Mouse (Mus musculus): ENCODE results near the gene Cdk19. TPM values are rescaled to one million over a fixed set of nuclear protein-coding genes. Genes with fewer than 3 reads are reported as not detected.

Gene Cdk19
- polyA plus RNA-seq, 1 experiment: 21.5 TPM

DNA sequence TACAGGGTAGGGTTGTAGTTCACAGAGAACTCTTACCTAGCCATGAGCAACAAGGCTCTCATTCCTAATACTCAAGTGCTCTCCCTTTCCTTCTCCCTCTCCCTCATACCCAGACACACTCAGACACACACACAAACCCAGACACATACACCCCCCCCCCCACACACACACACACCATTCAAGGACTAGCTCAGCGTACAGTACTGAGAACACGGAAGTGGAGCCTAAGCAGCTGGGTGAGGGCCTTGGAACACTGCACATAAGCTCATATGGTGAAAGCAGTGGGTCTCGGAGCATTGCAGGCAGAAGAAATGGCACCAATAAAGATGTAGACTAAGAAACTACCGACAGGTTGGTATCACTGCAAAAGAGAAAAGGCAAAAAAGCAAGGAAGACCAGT, 105.2 kb downstream of the Cdk19 start:
- 76% methylated on average over 4 of the region's 4 CpGs for WGBS
- no peak for DNase-seq
- no peak for TF ChIP-seq POLR2A (IDR thresholded peaks at IDR 0.05; ENCODE audit: borderline replicate concordance, extremely low read depth, low read depth, low read length)
- TF ChIP-seq CTCF (IDR thresholded peaks at IDR 0.05; ENCODE audit: insufficient read depth, low read length): no peak
- Histone ChIP-seq H3K4me1 (ENCODE audit: control insufficient read depth, insufficient read depth, low read length) (peaks cover 13% of the 10 kb centered on the region), H3K4me3 (replicated peaks; ENCODE audit: extremely low read depth, low read depth, low read length) (no peak overlapping the region)

DNA sequence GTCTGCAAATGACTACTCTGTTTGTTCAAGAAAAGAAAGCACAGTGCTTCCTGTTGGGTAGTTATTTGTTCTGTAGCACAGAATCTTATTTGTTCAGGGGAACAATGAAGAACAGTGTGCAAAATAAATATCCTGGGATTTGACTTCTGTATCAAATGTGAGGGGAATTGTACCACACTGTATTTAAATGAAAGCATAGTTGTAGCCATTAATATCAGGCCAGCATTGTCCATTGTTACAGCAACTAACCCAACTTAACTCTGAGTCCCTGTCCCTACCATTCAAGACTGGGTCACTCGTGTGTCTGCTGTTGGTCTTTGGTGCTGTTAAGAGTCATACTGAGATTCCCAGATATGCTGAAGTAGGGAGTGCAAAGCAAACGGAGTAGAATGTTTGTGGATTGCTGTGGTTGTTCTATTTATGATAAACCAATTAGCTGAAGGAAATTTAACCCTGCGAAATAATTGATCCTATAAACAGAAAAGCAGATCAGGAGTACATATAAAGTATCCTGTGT, 106.8 kb downstream of the Cdk19 start:
- WGBS: 45% methylated on average over 3 of the region's 3 CpGs
- DNase-seq: no peak
- peaks cover 13% of the 10 kb centered on the region for H3K4me1 ChIP-seq (ENCODE audit: control insufficient read depth, insufficient read depth, low read length)
- H3K4me3 ChIP-seq (replicated peaks; ENCODE audit: extremely low read depth, low read depth, low read length): no peak overlapping the region
- TF ChIP-seq CTCF (IDR thresholded peaks at IDR 0.05; ENCODE audit: insufficient read depth, low read length) (no peak), POLR2A (IDR thresholded peaks at IDR 0.05; ENCODE audit: borderline replicate concordance, extremely low read depth, low read depth, low read length) (no peak)

DNA sequence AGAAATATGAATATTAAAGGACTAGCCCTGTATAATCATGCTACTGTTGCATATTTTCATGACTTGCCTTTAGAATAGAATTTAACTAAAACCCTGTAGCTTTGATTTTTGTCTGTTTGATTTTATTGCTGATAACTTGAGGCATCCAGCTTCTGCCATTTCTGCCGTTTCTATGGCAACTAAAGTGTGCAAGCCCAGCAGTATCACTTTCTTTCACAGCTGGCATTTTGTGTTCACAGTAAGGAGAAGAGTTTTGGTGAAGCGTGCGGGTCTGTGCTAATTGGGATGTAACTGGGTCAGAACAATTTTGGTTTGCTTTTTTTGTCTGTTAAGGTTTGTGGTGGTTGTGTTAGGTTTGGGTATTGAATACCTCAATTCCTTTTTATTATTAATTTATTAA, 107.3 kb downstream of the Cdk19 start:
- 64% methylated on average over 3 of the region's 3 CpGs for WGBS
- no peak for TF ChIP-seq CTCF (IDR thresholded peaks at IDR 0.05; ENCODE audit: insufficient read depth, low read length)
- no peak for TF ChIP-seq POLR2A (IDR thresholded peaks at IDR 0.05; ENCODE audit: borderline replicate concordance, extremely low read depth, low read depth, low read length)
- Histone ChIP-seq H3K4me3 (replicated peaks; ENCODE audit: extremely low read depth, low read depth, low read length) (no peak overlapping the region), H3K4me1 (ENCODE audit: control insufficient read depth, insufficient read depth, low read length) (peaks cover 13% of the 10 kb centered on the region)
- DNase-seq: no peak

DNA sequence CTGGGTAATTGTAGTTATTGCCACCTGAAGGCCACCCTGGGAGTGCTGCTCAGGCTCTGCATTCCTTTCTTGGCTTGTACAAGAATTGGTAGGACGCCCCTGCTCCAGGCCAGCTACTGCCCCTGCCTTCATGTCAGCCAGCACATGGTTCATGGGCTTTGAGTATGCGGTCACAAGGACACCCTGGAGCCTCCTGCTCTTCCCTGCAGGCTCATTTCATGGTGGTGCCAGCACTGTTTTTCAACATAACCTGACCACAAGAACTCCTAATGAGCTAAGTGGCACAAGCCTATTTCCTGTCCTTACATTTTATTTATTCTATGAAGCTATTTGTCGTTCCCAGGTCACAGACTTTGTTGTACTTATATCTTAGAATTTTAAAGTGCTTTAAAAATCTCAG, 107.9 kb downstream of the Cdk19 start:
- TF ChIP-seq POLR2A (IDR thresholded peaks at IDR 0.05; ENCODE audit: borderline replicate concordance, extremely low read depth, low read depth, low read length) (no peak), CTCF (IDR thresholded peaks at IDR 0.05; ENCODE audit: insufficient read depth, low read length) (no peak)
- no peak for DNase-seq
- no peak overlapping the region for H3K4me3 ChIP-seq (replicated peaks; ENCODE audit: extremely low read depth, low read depth, low read length)
- H3K4me1 ChIP-seq (ENCODE audit: control insufficient read depth, insufficient read depth, low read length): peaks cover 15% of the 10 kb centered on the region
- WGBS: 56% methylated on average over 3 of the region's 3 CpGs

DNA sequence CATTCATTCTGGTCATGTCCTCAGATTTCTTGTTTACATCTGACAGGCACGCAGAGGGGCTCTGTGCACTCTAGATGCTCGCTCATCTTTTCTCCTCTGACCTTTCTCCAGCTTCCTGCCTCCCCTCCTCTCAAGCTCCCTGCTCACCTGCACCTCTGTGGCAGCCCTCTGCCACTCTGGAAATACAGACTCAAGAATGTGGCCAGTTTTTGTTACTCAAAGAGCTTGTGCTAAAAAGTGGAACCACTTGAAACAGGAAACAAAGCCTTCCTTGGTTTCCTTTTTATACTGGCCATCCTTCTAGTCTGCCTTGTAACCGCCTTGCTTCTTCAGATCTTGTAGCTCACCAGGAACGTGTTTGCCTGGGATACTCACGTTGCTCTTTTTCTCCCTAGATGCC, 108.6 kb downstream of the Cdk19 start:
- no peak for DNase-seq

DNA sequence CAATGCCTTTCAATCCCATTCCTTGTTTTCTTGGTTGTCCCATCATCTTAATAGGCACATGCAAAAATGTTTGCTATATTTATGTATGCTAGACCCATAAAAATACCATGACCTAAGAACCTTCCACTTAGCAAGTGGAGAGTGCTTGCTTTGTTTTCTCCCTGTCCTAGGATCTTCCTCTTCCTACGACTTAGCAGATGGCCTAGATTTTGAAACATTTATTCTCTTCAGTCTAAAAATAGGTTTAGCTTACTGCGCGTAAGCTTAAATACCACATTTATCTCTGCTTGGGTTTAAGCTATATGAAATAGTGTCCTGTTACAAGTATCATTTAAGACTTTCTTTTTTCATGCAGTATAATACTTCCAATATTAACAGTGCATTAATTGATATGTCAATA, 109.1 kb downstream of the Cdk19 start:
- Histone ChIP-seq H3K4me1 (ENCODE audit: control insufficient read depth, insufficient read depth, low read length) (peaks cover 15% of the 10 kb centered on the region), H3K4me3 (replicated peaks; ENCODE audit: extremely low read depth, low read depth, low read length) (no peak overlapping the region)
- DNase-seq: no peak
- WGBS: 60% methylated on average over 3 of the region's 3 CpGs
- TF ChIP-seq CTCF (IDR thresholded peaks at IDR 0.05; ENCODE audit: insufficient read depth, low read length) (no peak), POLR2A (IDR thresholded peaks at IDR 0.05; ENCODE audit: borderline replicate concordance, extremely low read depth, low read depth, low read length) (no peak)

More for the DNA sequence above, 108.6 kb downstream of the Cdk19 start:
- WGBS: 33% methylated on average over 5 of the region's 5 CpGs
- peaks cover 15% of the 10 kb centered on the region for H3K4me1 ChIP-seq (ENCODE audit: control insufficient read depth, insufficient read depth, low read length)
- no peak for TF ChIP-seq CTCF (IDR thresholded peaks at IDR 0.05; ENCODE audit: insufficient read depth, low read length)
- H3K4me3 ChIP-seq (replicated peaks; ENCODE audit: extremely low read depth, low read depth, low read length): no peak overlapping the region

DNA sequence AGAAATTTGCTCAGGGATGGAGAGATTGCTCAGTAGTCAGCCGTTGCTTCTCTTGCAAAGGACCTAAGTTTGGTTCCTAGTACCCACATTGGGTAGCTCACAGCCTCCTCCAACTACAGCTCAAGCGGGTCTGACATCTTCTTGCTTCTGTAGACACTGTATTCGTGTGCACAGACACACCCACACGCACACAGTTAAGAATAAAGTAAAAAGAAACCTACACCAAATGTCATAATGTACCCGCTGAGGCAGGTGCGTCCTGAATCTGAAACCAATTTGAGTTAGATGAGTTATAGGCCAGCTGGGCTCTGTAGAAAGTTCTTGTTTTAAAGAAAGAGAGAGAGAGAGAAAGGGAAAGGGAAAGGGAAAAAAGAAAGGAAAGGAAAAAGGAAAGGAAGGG, 110.2 kb downstream of the Cdk19 start:
- Histone ChIP-seq H3K4me1 (ENCODE audit: control insufficient read depth, insufficient read depth, low read length) (peaks cover 12% of the 10 kb centered on the region), H3K4me3 (replicated peaks; ENCODE audit: extremely low read depth, low read depth, low read length) (no peak overlapping the region)
- TF ChIP-seq POLR2A (IDR thresholded peaks at IDR 0.05; ENCODE audit: borderline replicate concordance, extremely low read depth, low read depth, low read length) (no peak), CTCF (IDR thresholded peaks at IDR 0.05; ENCODE audit: insufficient read depth, low read length) (no peak)
- 82% methylated on average over 6 of the region's 6 CpGs for WGBS
- no peak for DNase-seq

DNA sequence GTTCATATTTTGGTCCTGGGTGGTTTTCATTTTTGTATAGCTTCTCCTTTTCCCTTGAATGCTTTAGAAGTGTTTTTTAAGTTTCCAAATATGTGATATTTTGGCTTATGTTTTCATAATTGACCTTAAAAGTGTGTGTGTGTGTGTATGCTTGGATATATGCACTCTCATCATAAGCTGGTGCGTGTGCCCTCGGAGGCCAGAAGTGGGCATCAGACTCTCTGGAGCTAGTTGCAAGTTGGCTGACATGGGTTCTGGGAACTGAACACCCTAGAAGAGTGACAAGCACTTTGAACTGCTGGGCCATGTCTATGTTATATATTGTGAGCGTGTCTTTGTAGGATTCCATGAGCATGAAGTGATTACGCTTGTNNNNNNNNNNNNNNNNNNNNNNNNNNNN, 110.8 kb downstream of the Cdk19 start:
- 99% methylated on average over 4 of the region's 4 CpGs for WGBS
- TF ChIP-seq CTCF (IDR thresholded peaks at IDR 0.05; ENCODE audit: insufficient read depth, low read length): no peak
- TF ChIP-seq POLR2A (IDR thresholded peaks at IDR 0.05; ENCODE audit: borderline replicate concordance, extremely low read depth, low read depth, low read length): no peak
- no peak for DNase-seq
- peaks cover 12% of the 10 kb centered on the region for H3K4me1 ChIP-seq (ENCODE audit: control insufficient read depth, insufficient read depth, low read length)
- H3K4me3 ChIP-seq (replicated peaks; ENCODE audit: extremely low read depth, low read depth, low read length): no peak overlapping the region

DNA sequence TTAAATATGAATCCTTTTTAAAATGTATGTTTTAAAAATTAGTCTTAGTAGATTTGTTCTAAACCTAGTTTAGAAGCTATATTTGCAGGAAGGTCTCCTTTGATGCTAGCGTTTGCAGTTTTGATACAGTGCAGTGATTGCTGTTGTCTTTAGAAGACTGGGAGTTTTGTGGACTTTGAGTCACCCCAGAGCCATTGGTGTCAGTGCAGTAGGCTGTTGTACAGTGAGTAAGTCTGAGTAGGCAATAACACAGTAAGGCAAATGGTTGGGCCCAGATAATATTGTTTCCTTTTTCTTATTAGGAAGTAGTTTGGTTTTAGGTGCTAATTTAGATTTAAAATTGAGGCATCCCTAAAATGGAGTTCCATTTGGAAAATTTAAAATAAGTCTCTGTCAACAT, 117.8 kb downstream of the Cdk19 start:
- 80% methylated on average over 1 of the region's 1 CpGs for WGBS
- DNase-seq: no peak
- no peak for TF ChIP-seq CTCF (IDR thresholded peaks at IDR 0.05; ENCODE audit: insufficient read depth, low read length)
- no peak for TF ChIP-seq POLR2A (IDR thresholded peaks at IDR 0.05; ENCODE audit: borderline replicate concordance, extremely low read depth, low read depth, low read length)
- Histone ChIP-seq H3K4me1 (ENCODE audit: control insufficient read depth, insufficient read depth, low read length) (peaks cover 7% of the 10 kb centered on the region), H3K4me3 (replicated peaks; ENCODE audit: extremely low read depth, low read depth, low read length) (no peak overlapping the region)

DNA sequence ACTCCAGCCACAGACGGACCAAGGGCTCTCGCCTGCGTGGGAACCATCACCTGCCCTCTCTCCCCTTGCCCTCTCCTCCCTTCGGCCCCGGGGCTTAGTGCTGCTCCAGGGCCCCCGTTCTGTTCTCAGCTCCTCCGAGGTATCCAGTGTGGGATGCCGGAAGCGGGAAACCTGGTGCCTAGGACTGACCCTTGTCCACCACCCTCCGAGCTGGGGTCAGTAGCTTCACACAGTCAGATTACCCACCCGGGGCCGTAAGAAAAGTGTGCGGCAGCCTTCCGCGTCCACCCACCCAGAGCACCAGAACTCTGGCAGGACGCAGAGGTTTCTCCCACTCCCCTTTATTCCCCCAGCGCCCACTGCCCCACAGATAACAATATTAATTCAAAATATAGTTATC, 119.8 kb downstream of the Cdk19 start:
- no peak overlapping the region for H3K4me3 ChIP-seq (replicated peaks; ENCODE audit: extremely low read depth, low read depth, low read length)
- WGBS: 93% methylated on average over 17 of the region's 17 CpGs
- H3K4me1 ChIP-seq (ENCODE audit: control insufficient read depth, insufficient read depth, low read length): peaks cover 11% of the 10 kb centered on the region
- no peak for DNase-seq
- TF ChIP-seq POLR2A (IDR thresholded peaks at IDR 0.05; ENCODE audit: borderline replicate concordance, extremely low read depth, low read depth, low read length) (no peak), CTCF (IDR thresholded peaks at IDR 0.05; ENCODE audit: insufficient read depth, low read length) (no peak)

Measured in lung, adult 2 months (tissue).